Mouse (Mus musculus): Measurements from ENCODE around the gene Prr7. TPM values are rescaled to one million over a fixed set of nuclear protein-coding genes. Genes with fewer than 3 reads are reported as not detected.

Gene Prr7
- polyA plus RNA-seq, 1 experiment from 2014 or later: 4.9 TPM

DNA sequence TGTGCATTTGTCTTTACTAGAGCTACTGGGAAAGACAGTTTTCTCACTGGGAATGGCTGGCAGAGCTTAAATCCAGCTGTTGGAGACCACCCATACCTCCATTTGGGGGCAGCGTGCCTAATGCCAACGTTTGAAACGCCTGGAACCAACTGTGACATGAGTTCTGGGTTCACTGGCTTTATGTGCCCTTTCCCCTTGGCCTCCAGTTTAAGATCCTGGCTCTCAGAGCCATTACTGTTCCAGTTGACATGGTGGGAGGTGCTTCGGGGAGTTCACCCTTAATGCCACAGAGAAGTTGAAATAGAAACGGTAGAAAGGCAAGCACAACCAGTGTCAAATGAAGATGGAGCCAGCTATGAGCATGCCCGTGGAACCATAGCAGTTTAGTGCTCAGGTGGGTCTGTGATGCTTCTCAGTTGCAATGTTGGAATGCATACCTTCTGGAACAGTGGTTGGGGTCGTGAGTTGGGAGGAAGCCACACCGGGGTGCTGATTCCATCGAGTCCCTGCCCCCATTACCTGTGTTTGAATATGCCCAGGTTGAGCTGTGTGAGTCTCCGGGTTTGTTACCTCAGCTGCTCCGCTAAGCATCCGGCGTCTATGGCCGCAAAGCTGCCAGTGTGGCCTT is 554 bp upstream of the Prr7 start:
- 0 out of 2 replicates have a peak, but pooled peaks have one; percentile 0 for ATAC-seq
- Histone ChIP-seq H3K9ac (ENCODE audit: low read depth, low read length) (peak overlapping the region; percentile 78), H3K27ac (ENCODE audit: low read depth, low read length) (peak overlapping the region; percentile 92), H3K4me2 (ENCODE audit: low read length) (peak overlapping the region; percentile 94), H3K27me3 (replicated peaks; ENCODE audit: control insufficient read depth, insufficient read depth, low read length) (no peaks in the 10 kb centered on the region), H3K4me3 (ENCODE audit: low read length) (peak overlapping the region; percentile 66), H3K9me3 (ENCODE audit: control insufficient read depth, low read length) (no peaks in the 10 kb centered on the region), H3K36me3 (ENCODE audit: control insufficient read depth, insufficient read depth, low read length) (peaks cover 2% of the 10 kb centered on the region), H3K4me1 (ENCODE audit: control insufficient read depth, insufficient read depth, low read depth, low read length) (peaks cover 46% of the 10 kb centered on the region)
- WGBS: 4% methylated on average over 14 of the region's 14 CpGs

DNA sequence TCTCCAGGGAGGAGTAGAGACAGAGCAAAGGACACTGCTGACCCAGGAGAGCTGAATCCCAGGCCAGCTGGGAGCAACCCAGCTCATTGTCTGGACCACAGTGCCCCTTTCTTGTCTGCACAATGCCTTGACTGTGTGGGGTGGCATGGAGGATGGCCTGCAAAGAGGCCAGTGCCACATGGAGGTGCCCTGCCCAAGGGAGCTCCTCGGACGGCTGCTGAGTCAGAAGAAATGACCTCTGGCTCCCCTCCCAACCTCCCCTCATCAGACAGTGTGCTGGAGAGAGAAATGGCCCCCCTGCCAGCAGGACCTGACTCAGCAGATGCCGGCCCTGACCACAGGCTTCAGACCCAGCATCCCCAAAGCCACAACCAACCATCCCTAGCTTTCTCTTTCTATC is 1.1 kb downstream of the Prr7 start:
- WGBS: 0% methylated on average over 3 of the region's 3 CpGs

DNA sequence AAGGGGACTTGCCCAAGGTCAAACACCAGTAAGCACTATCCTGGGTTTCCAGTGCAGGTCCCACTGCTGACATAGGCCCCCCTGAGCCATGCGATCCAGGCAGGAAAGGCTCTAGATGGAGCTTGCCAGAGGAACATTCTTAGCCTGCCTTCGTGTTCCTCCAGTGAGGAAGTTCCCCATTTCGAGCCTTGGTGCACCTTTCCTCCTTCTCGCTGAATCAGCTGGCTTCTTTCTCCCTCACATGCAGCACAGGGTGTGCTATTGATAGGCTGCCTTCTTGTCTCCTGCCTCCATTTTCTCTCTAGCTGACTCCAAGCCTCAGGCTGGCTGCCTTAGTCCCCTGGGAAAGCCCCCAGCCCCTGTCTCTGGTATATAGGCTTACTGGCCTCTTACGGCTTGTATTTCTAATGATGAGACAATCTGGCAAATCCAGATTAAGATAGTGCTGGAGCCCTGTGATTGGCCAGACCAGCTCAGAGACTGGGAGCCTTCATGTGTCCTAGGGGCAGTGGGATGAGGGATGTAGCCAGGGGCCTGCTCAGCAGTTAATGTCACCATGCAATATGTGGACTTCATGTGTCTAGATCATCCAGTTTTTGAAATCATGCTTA is 1.9 kb downstream of the Prr7 start:
- H3K27me3 ChIP-seq (replicated peaks; ENCODE audit: control insufficient read depth, insufficient read depth, low read length): no peaks in the 10 kb centered on the region
- H3K9me3 ChIP-seq (ENCODE audit: control insufficient read depth, low read length): no peaks in the 10 kb centered on the region
- H3K9ac ChIP-seq (ENCODE audit: low read depth, low read length): peak overlapping the region; percentile 78
- peak overlapping the region; percentile 9; the same call in 1 of the 2 replicates for H3K27ac ChIP-seq (ENCODE audit: low read depth, low read length)
- peak overlapping the region; percentile 66 for H3K4me3 ChIP-seq (ENCODE audit: low read length)
- H3K4me2 ChIP-seq (ENCODE audit: low read length): peak overlapping the region; percentile 94
- no peaks in the 10 kb centered on the region for H3K36me3 ChIP-seq (ENCODE audit: control insufficient read depth, insufficient read depth, low read length)
- no peak for ATAC-seq
- peaks cover 70% of the 10 kb centered on the region for H3K4me1 ChIP-seq (ENCODE audit: control insufficient read depth, insufficient read depth, low read depth, low read length)
- 51% methylated on average over 5 of the region's 5 CpGs for WGBS

More for the DNA sequence above, 1.1 kb downstream of the Prr7 start:
- Histone ChIP-seq H3K27ac (ENCODE audit: low read depth, low read length) (peak overlapping the region; percentile 92), H3K4me1 (ENCODE audit: control insufficient read depth, insufficient read depth, low read depth, low read length) (peaks cover 62% of the 10 kb centered on the region), H3K9me3 (ENCODE audit: control insufficient read depth, low read length) (no peaks in the 10 kb centered on the region), H3K27me3 (replicated peaks; ENCODE audit: control insufficient read depth, insufficient read depth, low read length) (no peaks in the 10 kb centered on the region), H3K36me3 (ENCODE audit: control insufficient read depth, insufficient read depth, low read length) (no peaks in the 10 kb centered on the region), H3K9ac (ENCODE audit: low read depth, low read length) (peak overlapping the region; percentile 78), H3K4me3 (ENCODE audit: low read length) (peak overlapping the region; percentile 66), H3K4me2 (ENCODE audit: low read length) (peak overlapping the region; percentile 94)
- ATAC-seq: peak; percentile 32

DNA sequence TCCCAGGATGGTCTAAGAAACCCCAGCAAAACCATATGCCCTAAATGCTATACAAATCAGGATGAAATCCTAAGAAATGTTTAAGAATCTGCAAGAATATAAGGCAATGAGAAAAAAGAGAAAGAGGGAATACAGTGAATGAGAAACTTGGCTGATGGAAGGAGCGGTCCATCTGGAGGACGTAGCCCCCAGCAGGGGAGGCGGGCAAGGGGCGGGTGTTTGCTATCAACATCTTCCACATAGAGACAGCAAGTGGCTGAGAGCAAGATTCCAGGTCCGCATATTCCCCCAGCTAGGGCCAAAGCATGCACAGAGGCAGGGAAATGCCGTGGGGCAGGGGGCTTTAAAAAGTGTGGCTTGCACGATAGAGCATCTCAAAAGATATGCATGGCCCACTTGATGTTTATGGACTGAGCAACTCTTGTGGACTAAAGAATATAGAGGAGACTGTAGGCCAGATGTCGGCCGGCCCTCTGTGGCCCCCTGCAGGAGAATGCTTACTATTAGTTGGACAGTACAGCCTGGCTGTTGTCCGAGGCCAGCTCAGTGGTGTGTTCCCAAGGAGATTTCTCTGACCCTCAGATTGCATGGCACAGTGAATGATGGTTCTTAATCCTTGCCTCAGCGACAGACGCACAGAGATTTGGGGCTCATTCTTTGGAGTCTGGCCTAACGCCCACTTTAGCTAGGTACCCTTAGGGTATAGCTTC is 4.9 kb downstream of the Prr7 start:
- Histone ChIP-seq H3K4me1 (ENCODE audit: control insufficient read depth, insufficient read depth, low read depth, low read length) (peaks cover 87% of the 10 kb centered on the region), H3K4me2 (ENCODE audit: low read length) (no peak overlapping the region)
- 33% methylated on average over 13 of the region's 13 CpGs for WGBS

DNA sequence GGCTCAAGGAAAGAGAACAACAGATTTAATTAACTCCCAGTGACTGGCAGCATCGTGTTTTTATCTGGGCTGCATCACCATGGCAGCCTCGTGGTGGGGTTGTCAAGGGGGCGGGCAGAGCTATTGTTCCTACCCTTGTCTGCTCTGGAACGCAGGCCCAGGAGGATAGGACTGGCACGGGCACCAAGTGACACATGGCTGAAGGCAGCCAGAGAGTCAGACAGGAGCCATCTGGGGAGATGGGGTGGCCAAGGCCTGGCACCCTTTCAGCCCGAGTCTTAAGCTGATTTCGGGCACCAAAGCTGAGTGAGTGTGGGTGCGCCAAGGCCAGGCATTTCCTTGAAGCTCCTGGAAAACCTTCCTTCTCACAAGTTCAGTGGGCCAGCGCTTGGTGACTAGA is 6.3 kb downstream of the Prr7 start:
- Histone ChIP-seq H3K4me3 (ENCODE audit: low read length) (no peak overlapping the region), H3K4me1 (ENCODE audit: control insufficient read depth, insufficient read depth, low read depth, low read length) (peaks cover 91% of the 10 kb centered on the region), H3K9me3 (ENCODE audit: control insufficient read depth, low read length) (no peaks in the 10 kb centered on the region), H3K4me2 (ENCODE audit: low read length) (peak overlapping the region; percentile 99), H3K27me3 (replicated peaks; ENCODE audit: control insufficient read depth, insufficient read depth, low read length) (no peaks in the 10 kb centered on the region), H3K9ac (ENCODE audit: low read depth, low read length) (peak overlapping the region; percentile 82), H3K36me3 (ENCODE audit: control insufficient read depth, insufficient read depth, low read length) (peaks cover 12% of the 10 kb centered on the region), H3K27ac (ENCODE audit: low read depth, low read length) (peak overlapping the region; percentile 84)
- 29% methylated on average over 9 of the region's 9 CpGs for WGBS
- ATAC-seq: peak; percentile 32; the same call in 1 of the 2 replicates

More for the DNA sequence above, 4.9 kb downstream of the Prr7 start:
- 0 out of 2 replicates have a peak, but pooled peaks cover 4% of the 10 kb centered on the region for H3K36me3 ChIP-seq (ENCODE audit: control insufficient read depth, insufficient read depth, low read length)
- H3K27me3 ChIP-seq (replicated peaks; ENCODE audit: control insufficient read depth, insufficient read depth, low read length): no peaks in the 10 kb centered on the region
- H3K9me3 ChIP-seq (ENCODE audit: control insufficient read depth, low read length): no peaks in the 10 kb centered on the region
- 0 out of 2 replicates have a peak overlapping the region, but pooled peaks have one; percentile 5 for H3K27ac ChIP-seq (ENCODE audit: low read depth, low read length)
- H3K9ac ChIP-seq (ENCODE audit: low read depth, low read length): no peak overlapping the region
- no peak for ATAC-seq
- no peak overlapping the region for H3K4me3 ChIP-seq (ENCODE audit: low read length)

DNA sequence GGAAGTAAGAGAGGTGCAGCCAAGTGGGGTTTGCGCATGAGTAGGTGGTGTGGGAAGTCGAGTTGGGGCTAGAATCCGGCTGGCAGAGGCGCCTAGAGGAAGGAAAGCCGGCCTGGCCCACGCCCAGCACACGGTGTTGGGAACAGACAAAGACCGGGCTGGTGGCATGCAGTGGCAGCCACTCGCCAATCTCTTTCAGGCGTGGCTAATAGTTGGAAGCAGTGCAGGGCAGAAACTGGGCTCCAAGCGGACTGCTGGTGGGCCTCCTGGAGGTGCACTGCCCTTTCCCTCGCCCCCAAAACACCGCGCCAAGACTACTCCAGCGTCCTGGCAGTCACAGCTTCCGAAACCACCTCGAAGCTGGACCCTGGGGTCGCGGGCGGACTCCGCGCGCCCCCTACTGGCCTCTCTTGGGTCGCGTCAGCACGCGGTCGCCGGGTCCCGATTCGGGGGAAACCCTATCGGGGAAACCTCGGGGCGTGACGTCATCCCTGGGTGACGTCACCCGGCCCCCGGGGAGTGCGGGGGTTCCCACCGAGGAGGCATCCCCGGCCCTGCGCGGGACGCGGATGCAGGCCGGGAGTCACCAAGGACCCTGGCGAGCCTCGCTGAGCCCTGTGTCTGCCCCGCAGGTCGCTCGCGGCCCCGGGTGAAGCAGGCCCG is 7.2 kb downstream of the Prr7 start:
- Histone ChIP-seq H3K4me2 (ENCODE audit: low read length) (peak overlapping the region; percentile 99), H3K4me3 (ENCODE audit: low read length) (peak overlapping the region; percentile 57), H3K27ac (ENCODE audit: low read depth, low read length) (peak overlapping the region; percentile 84), H3K9me3 (ENCODE audit: control insufficient read depth, low read length) (no peaks in the 10 kb centered on the region), H3K4me1 (ENCODE audit: control insufficient read depth, insufficient read depth, low read depth, low read length) (peaks cover 86% of the 10 kb centered on the region), H3K9ac (ENCODE audit: low read depth, low read length) (peak overlapping the region; percentile 82), H3K36me3 (ENCODE audit: control insufficient read depth, insufficient read depth, low read length) (peaks cover 21% of the 10 kb centered on the region), H3K27me3 (replicated peaks; ENCODE audit: control insufficient read depth, insufficient read depth, low read length) (no peaks in the 10 kb centered on the region)
- peak; percentile 63 for ATAC-seq
- WGBS: 2% methylated on average over 41 of the region's 54 CpGs

DNA sequence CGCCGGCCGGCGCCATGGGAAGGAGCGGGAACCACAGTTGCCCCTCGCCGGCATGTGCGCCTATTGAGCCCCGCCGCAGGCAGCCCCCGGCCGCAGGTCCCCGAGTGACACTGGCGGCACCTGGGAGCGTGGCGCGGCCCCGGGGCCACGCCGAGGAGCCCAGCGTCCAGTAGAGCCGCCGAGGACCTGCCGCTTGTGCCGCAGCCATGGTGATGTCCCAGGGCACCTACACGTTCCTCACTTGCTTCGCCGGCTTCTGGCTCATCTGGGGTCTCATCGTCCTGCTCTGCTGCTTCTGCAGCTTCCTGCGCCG is 7.7 kb downstream of the Prr7 start:
- peak overlapping the region; percentile 57 for H3K4me3 ChIP-seq (ENCODE audit: low read length)
- peaks cover 24% of the 10 kb centered on the region for H3K36me3 ChIP-seq (ENCODE audit: control insufficient read depth, insufficient read depth, low read length)
- H3K4me2 ChIP-seq (ENCODE audit: low read length): peak overlapping the region; percentile 99
- peak overlapping the region; percentile 82 for H3K9ac ChIP-seq (ENCODE audit: low read depth, low read length)
- H3K27ac ChIP-seq (ENCODE audit: low read depth, low read length): peak overlapping the region; percentile 84
- ATAC-seq: peak; percentile 18
- peaks cover 81% of the 10 kb centered on the region for H3K4me1 ChIP-seq (ENCODE audit: control insufficient read depth, insufficient read depth, low read depth, low read length)
- H3K9me3 ChIP-seq (ENCODE audit: control insufficient read depth, low read length): no peaks in the 10 kb centered on the region
- WGBS: 0% methylated on average over 15 of the region's 31 CpGs
- no peaks in the 10 kb centered on the region for H3K27me3 ChIP-seq (replicated peaks; ENCODE audit: control insufficient read depth, insufficient read depth, low read length)

DNA sequence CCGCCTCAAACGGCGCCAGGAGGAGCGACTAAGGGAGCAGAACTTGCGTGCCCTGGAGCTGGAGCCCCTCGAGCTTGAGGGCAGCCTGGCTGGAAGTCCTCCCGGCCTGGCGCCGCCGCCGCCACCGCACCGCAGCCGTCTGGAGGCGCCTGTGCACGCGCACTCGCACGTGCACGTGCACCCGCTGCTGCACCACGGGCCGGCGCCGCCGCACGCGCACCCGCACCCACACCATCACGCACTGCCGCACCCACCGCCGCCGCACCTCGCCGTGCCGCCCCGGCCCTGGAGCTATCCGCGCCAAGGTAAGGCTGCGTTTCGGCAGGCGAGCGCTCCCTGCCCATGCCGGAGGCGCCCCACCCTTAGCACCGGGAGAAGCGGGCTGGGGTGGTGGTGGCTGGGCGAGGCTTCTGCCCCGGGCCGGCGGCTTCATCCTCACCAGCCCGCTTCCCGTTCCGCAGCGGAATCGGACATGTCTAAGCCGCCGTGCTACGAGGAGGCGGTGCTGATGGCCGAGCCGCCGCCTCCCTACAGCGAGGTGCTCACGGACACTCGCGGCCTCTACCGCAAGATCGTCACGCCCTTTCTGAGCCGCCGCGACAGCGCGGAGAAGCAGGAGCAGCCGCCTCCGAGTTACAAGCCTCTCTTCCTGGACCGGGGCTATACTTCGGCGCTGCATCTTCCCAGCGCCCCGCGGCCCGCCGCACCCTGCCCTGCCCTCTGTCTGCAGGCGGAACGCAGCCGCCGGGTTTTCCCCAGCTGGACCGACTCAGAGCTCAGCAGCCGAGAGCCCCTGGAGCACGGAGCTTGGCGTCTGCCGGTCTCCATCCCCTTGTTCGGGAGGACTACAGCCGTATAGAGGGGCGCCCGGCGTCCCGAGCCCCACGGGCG is 8.3 kb downstream of the Prr7 start:
- H3K4me3 ChIP-seq (ENCODE audit: low read length): peak overlapping the region; percentile 57
- WGBS: under 1% methylated on average over 69 of the region's 103 CpGs
- peak overlapping the region; percentile 82 for H3K9ac ChIP-seq (ENCODE audit: low read depth, low read length)
- peak overlapping the region; percentile 84 for H3K27ac ChIP-seq (ENCODE audit: low read depth, low read length)
- H3K27me3 ChIP-seq (replicated peaks; ENCODE audit: control insufficient read depth, insufficient read depth, low read length): no peaks in the 10 kb centered on the region
- H3K9me3 ChIP-seq (ENCODE audit: control insufficient read depth, low read length): no peaks in the 10 kb centered on the region
- ATAC-seq: peak; percentile 43
- peaks cover 75% of the 10 kb centered on the region for H3K4me1 ChIP-seq (ENCODE audit: control insufficient read depth, insufficient read depth, low read depth, low read length)
- peaks cover 30% of the 10 kb centered on the region for H3K36me3 ChIP-seq (ENCODE audit: control insufficient read depth, insufficient read depth, low read length)
- peak overlapping the region; percentile 99 for H3K4me2 ChIP-seq (ENCODE audit: low read length)
